Mouse (Mus musculus): ENCODE data around the gene Sppl2b. TPM values are rescaled to one million over a fixed set of nuclear protein-coding genes. Genes with fewer than 3 reads are reported as not detected.
"Not testable (repeated sequence)": the region's sequence is repeated elsewhere in the genome, so short reads cannot be mapped to it uniquely, and the experiment has no call there.

The Sppl2b gene
- polyA plus RNA-seq, 1 experiment from 2014 or later = 45.2 TPM

- 78% methylated on average over 3 of the region's 3 CpGs for WGBS
- not testable (repeated sequence) for H3K36me3 ChIP-seq (replicated peaks); H3K27ac ChIP-seq (replicated peaks); H3K4me3 ChIP-seq; DNase-seq (ENCODE audit: low spot score); H3K4me1 ChIP-seq; H3K9me3 ChIP-seq
- peaks cover 19% of the 10 kb centered on the region for H3K27me3 ChIP-seq (replicated peaks; ENCODE audit: low read depth, poor library complexity, severe bottlenecking)
Observed at GRCm38 (mm10) chr10:80816303-80816702, 38.8 kb upstream of the Sppl2b start.

GRCm38 (mm10) chr10:80817164-80817563 is 37.9 kb upstream of the Sppl2b start:
- 0 out of 2 replicates have a peak, but pooled peaks cover 5% of the 10 kb centered on the region for H3K4me1 ChIP-seq
- H3K4me3 ChIP-seq = no peak overlapping the region
- peaks cover 11% of the 10 kb centered on the region for H3K27me3 ChIP-seq (replicated peaks; ENCODE audit: low read depth, poor library complexity, severe bottlenecking)
- H3K27ac ChIP-seq (replicated peaks) = no peak overlapping the region
- DNase-seq (ENCODE audit: low spot score) = no peak
- no peaks in the 10 kb centered on the region for H3K36me3 ChIP-seq (replicated peaks)
- 65% methylated on average over 2 of the region's 2 CpGs for WGBS
- no peaks in the 10 kb centered on the region for H3K9me3 ChIP-seq

- H3K4me3 ChIP-seq; H3K9me3 ChIP-seq; H3K36me3 ChIP-seq (replicated peaks); DNase-seq (ENCODE audit: low spot score); H3K27me3 ChIP-seq (replicated peaks; ENCODE audit: low read depth, poor library complexity, severe bottlenecking); H3K27ac ChIP-seq (replicated peaks); H3K4me1 ChIP-seq: not testable (repeated sequence)
- WGBS = 85% methylated on average over 7 of the region's 7 CpGs
Observed at GRCm38 (mm10) chr10:80817955-80818354, 37.1 kb upstream of the Sppl2b start.

GRCm38 (mm10) chr10:80818599-80819281 is 36.3 kb upstream of the Sppl2b start:
- H3K4me3 ChIP-seq = no peak overlapping the region
- H3K36me3 ChIP-seq (replicated peaks) = no peaks in the 10 kb centered on the region
- no peak overlapping the region for H3K27ac ChIP-seq (replicated peaks)
- H3K27me3 ChIP-seq (replicated peaks; ENCODE audit: low read depth, poor library complexity, severe bottlenecking) = no peaks in the 10 kb centered on the region
- H3K4me1 ChIP-seq = no peaks in the 10 kb centered on the region
- DNase-seq (ENCODE audit: low spot score) = no peak
- 60% methylated on average over 6 of the region's 6 CpGs for WGBS
- no peaks in the 10 kb centered on the region for H3K9me3 ChIP-seq

GRCm38 (mm10) chr10:80819406-80819805 is 35.7 kb upstream of the Sppl2b start:
- no peaks in the 10 kb centered on the region for H3K4me1 ChIP-seq
- no peaks in the 10 kb centered on the region for H3K9me3 ChIP-seq
- no peaks in the 10 kb centered on the region for H3K27me3 ChIP-seq (replicated peaks; ENCODE audit: low read depth, poor library complexity, severe bottlenecking)
- H3K4me3 ChIP-seq = no peak overlapping the region
- WGBS = 52% methylated on average over 3 of the region's 3 CpGs
- DNase-seq (ENCODE audit: low spot score) = no peak
- no peaks in the 10 kb centered on the region for H3K36me3 ChIP-seq (replicated peaks)
- no peak overlapping the region for H3K27ac ChIP-seq (replicated peaks)

GRCm38 (mm10) chr10:80821991-80822390 is 33.1 kb upstream of the Sppl2b start:
- H3K36me3 ChIP-seq (replicated peaks) = no peaks in the 10 kb centered on the region
- H3K27ac ChIP-seq (replicated peaks) = no peak overlapping the region
- no peak overlapping the region for H3K4me3 ChIP-seq
- peaks cover 2% of the 10 kb centered on the region; the same call in 1 of the 2 replicates for H3K4me1 ChIP-seq
- no peaks in the 10 kb centered on the region for H3K27me3 ChIP-seq (replicated peaks; ENCODE audit: low read depth, poor library complexity, severe bottlenecking)
- 47% methylated on average over 2 of the region's 2 CpGs for WGBS
- no peak for DNase-seq (ENCODE audit: low spot score)
- H3K9me3 ChIP-seq = no peaks in the 10 kb centered on the region

- Histone ChIP-seq H3K4me3 (no peak overlapping the region), H3K27me3 (replicated peaks; ENCODE audit: low read depth, poor library complexity, severe bottlenecking) (no peaks in the 10 kb centered on the region), H3K4me1 (peaks cover 4% of the 10 kb centered on the region), H3K36me3 (replicated peaks) (no peaks in the 10 kb centered on the region), H3K27ac (replicated peaks) (no peak overlapping the region), H3K9me3 (no peaks in the 10 kb centered on the region)
- WGBS = 89% methylated on average over 5 of the region's 5 CpGs
- no peak for DNase-seq (ENCODE audit: low spot score)
Observed at GRCm38 (mm10) chr10:80822528-80822927, 32.5 kb upstream of the Sppl2b start.

GRCm38 (mm10) chr10:80823316-80823715 is 31.8 kb upstream of the Sppl2b start:
- no peak overlapping the region for H3K4me3 ChIP-seq
- no peaks in the 10 kb centered on the region for H3K27me3 ChIP-seq (replicated peaks; ENCODE audit: low read depth, poor library complexity, severe bottlenecking)
- no peaks in the 10 kb centered on the region for H3K9me3 ChIP-seq
- peaks cover 7% of the 10 kb centered on the region for H3K36me3 ChIP-seq (replicated peaks)
- WGBS = 85% methylated on average over 1 of the region's 1 CpGs
- DNase-seq (ENCODE audit: low spot score) = no peak
- H3K27ac ChIP-seq (replicated peaks) = no peak overlapping the region
- peaks cover 12% of the 10 kb centered on the region for H3K4me1 ChIP-seq

GRCm38 (mm10) chr10:80823847-80824643 is 31.0 kb upstream of the Sppl2b start:
- DNase-seq (ENCODE audit: low spot score) = no peak
- Histone ChIP-seq H3K4me1 (peaks cover 16% of the 10 kb centered on the region), H3K36me3 (replicated peaks) (peaks cover 12% of the 10 kb centered on the region), H3K27me3 (replicated peaks; ENCODE audit: low read depth, poor library complexity, severe bottlenecking) (no peaks in the 10 kb centered on the region), H3K4me3 (no peak overlapping the region), H3K27ac (replicated peaks) (no peak overlapping the region; the same call in 1 of the 2 replicates), H3K9me3 (no peaks in the 10 kb centered on the region)
- 67% methylated on average over 8 of the region's 8 CpGs for WGBS

- no peak overlapping the region for H3K4me3 ChIP-seq
- peaks cover 20% of the 10 kb centered on the region for H3K36me3 ChIP-seq (replicated peaks)
- no peak for DNase-seq (ENCODE audit: low spot score)
- H3K9me3 ChIP-seq = no peaks in the 10 kb centered on the region
- WGBS = 81% methylated on average over 2 of the region's 2 CpGs
- H3K27ac ChIP-seq (replicated peaks) = no peak overlapping the region
- no peaks in the 10 kb centered on the region for H3K27me3 ChIP-seq (replicated peaks; ENCODE audit: low read depth, poor library complexity, severe bottlenecking)
- H3K4me1 ChIP-seq = peaks cover 23% of the 10 kb centered on the region
Observed at GRCm38 (mm10) chr10:80824827-80825226, 30.2 kb upstream of the Sppl2b start.

GRCm38 (mm10) chr10:80826151-80827062 is 28.7 kb upstream of the Sppl2b start, which contains the start of gene Oaz1:
TSS of gene Oaz1 (plus strand) at chr10:80826656.
- no peaks in the 10 kb centered on the region for H3K27me3 ChIP-seq (replicated peaks; ENCODE audit: low read depth, poor library complexity, severe bottlenecking)
- peak within 1 kb of the TSS; percentile 92 for H3K4me3 ChIP-seq
- H3K36me3 ChIP-seq (replicated peaks) = peaks cover 28% of the 10 kb centered on the region
- H3K4me1 ChIP-seq = peaks cover 39% of the 10 kb centered on the region
- H3K27ac ChIP-seq (replicated peaks) = peak within 1 kb of the TSS; percentile 97
- under 1% methylated on average over 82 of the region's 82 CpGs for WGBS
- H3K9me3 ChIP-seq = no peaks in the 10 kb centered on the region
- DNase-seq (ENCODE audit: low spot score) = peak; percentile 98
